Mouse (Mus musculus): ENCODE measurements at regions not wholly inside any gene's neighbourhood (a gene's known extent, or its start where the extent isn't known, plus 50 kb on each side); places are given as distances from the start of the nearest gene placed in this dataset.
"Not testable (repeated sequence)": the region's sequence is repeated elsewhere in the genome, so short reads cannot be mapped to it uniquely, and the experiment has no call there.

DNA sequence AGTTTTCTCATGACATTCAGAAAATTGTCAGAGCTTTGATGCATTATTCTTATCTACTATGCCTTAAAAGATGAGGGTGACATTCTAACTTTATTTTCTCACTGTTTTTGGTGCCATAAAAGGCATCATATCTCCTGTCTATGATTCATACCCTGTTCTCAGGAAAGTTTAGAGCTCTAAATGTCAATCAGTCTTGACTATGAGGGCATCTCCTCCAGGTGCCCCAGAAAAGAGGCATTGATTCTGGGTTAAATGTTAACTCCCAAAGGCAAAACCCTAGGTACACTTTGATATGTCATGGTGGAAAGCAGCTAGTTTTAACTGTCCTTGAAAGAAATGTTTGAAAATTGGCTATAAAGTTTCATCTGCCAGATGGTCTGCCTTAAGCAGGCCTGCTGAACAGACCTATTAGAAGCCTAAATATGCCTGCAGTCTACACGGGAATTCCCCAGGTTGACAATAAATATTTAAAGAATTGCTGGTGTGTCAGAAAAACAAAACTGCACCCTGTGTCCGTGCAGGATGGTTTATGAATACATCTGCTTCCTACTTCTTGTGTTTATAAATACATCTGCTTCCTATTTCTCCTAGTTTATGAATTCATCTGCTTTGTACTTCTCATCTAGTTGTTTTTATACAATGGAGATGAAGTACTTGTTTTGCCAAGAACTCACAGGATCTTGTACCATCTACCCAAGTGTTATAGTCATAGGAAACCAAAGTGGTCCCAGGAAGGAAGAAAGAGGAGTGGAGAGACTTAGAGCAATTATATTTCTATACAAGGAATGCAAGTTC, 172.3 kb downstream of the Snca start:
- DNase-seq (ENCODE audit: low spot score): peak; percentile 7

- not testable (repeated sequence) for DNase-seq (ENCODE audit: low spot score)
Measured at GRCm38 (mm10) chr6:60646983-60647617, 182.6 kb downstream of the Snca start.

- no peak for DNase-seq (ENCODE audit: low spot score)
Measured at GRCm38 (mm10) chr6:60642251-60642650, 187.4 kb downstream of the Snca start.

GRCm38 (mm10) chr6:60616313-60616712, 213.3 kb downstream of the Snca start:
- DNase-seq (ENCODE audit: low spot score): no peak

DNA sequence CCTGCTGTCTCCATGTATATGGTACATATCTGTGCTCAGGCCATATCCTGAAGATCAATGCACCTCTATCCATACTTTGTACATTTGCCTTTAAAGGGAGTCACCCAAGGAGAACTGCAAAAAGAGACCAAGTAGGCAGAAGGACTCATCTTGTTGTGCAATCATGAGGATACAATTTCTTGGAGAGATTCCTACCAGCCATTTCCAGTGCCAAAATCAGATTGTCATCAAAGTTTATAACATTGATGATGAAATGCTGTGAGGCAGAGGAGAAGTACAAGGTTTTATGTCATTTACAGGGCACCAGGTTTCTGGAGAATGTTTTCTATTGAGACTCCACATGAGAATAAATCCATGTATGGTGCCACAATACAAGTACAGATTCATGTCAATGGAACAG, 229.5 kb downstream of the Snca start:
- no peak for DNase-seq (ENCODE audit: low spot score)

- no peak for DNase-seq (ENCODE audit: low spot score)
Measured at GRCm38 (mm10) chr6:60564261-60564660, 265.4 kb downstream of the Snca start.

DNA sequence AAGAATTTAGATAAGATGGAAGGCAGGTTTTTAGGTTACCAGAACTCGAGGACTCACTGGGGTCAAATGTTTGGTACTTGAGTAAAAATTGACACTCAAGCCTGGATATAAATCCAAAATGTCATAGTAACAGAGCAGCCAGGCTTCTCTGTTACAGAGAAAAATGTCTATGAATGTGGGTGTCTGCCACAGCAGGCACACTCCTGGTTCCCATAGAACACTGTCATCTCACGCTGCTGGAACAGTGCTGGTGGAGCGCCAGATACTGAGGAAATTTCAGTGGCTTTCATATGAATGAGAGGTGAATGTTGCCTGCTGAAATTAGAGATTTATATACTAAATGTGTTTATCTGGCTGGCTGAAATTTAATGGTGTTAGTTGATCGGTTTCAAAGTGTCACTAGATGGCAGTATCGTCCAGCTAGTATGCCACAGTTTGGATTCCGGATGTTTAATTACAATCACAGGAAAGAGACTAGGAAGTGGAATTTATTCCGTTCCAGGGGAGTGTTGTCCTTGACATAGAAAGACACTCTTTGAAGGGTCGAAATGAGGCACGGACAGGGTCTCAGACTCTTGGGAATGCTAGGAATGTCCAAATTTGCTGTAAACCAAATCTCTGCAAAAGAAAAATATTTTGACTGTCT, 273.9 kb downstream of the Snca start:
- DNase-seq (ENCODE audit: low spot score): peak; percentile 29

All from lung, postnatal 25 days (tissue).